Mouse (Mus musculus) CH12F3 (cell line): ENCODE data around the gene Igf2bp1.

Experiments
- in situ Hi-C: fragments of 300-500 bp; cut with MboI; formaldehyde crosslinking; loops from 2 replicates; pipeline ENCODE4 v1.14.3; 2020; ENCODE audit warnings: low sequenced_read_pairs

Gene Igf2bp1

DNA sequence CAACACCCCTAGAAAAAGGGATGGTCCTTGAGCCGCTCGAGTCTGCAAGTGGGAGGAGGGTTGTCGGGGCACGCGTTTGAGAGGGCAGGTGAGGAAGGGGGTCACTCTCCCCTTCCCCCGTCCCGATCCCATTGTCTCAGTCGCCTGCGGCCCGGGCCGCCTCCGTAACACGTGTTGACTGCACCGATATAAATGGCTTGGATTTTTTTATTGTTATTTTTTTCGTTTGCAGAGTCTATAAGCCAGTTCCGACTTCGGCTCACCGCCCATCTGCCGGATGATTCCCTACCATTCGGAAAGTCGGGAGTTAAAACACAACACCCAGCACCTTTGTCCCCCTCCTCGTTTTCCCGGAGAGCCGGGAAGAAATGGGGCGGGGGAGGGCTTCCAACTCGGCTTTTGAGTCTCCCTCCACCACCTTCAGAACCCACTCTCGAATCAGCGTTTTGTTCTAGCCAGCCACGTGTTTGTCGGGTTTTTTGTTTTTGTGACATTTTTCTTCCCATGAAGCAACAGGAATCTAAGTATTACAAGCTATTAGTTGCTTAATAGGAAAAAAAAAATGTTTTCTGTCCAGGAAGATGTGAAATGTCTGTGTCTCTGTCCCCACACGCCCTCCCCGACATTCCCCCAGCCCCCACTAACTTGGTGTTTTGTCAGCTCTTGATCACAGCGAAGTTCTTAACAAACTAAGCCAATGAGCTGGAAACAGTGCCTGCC is 1.9 kb upstream of the Igf2bp1 start:
- in situ Hi-C loops = no loop called here

DNA sequence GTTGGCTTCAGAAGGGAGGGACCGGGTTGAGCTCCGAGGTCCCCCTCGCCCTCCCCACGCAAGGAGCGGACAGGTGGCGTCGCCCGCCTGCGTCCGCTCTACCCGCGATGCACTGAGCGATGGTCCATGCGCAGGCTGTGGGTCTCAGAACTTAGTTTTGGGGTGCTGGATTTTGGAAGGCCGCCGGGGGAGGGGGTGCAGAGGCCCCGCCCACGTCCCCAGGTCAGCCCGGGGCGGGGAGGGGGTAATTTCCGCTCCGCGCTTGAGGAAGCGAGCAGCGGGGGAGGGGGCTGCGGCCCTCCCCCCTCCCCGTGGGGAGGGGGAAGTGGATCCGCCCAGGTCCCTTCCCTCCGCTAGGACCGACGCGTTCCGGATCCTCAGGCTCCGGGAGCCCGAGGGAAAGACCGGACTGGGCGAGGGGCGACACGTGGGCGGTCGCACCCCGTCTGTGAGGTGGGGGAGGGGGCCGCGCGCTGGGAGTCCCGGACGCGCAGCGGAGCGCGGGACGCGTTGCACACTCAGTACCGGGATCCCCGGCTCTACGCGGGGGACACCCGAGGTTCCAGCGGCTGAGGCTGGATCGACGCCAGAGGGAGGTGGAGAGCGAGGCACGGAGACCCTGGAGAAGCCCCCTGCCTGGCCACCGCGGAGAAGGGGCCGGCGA is 1.2 kb upstream of the Igf2bp1 start:
- in situ Hi-C loops = no loop called here

DNA sequence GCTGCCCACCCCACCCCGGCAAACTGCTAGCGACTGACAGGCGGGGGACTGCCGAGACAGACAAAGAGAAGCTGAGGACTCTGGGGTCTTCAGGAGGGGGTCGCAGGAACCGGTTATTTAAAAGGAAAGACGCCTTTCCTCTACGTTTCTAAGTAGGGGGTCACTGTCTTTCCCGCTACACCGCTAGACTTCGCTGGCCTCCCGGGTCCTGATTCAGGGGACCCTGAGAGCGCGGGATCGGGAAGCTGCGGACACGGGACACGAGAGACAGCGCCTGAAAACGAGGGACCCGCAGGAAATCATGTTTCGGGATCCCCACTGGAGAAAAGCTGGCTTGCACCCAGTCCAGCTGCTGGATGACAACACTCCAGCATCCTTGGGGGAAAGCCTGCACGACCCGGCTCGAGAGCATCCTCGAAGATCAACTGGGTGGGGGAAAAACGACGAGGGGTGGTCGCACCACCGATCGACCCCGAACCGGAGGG is 669 bp upstream of the Igf2bp1 start:
- in situ Hi-C loops = no loop called here

DNA sequence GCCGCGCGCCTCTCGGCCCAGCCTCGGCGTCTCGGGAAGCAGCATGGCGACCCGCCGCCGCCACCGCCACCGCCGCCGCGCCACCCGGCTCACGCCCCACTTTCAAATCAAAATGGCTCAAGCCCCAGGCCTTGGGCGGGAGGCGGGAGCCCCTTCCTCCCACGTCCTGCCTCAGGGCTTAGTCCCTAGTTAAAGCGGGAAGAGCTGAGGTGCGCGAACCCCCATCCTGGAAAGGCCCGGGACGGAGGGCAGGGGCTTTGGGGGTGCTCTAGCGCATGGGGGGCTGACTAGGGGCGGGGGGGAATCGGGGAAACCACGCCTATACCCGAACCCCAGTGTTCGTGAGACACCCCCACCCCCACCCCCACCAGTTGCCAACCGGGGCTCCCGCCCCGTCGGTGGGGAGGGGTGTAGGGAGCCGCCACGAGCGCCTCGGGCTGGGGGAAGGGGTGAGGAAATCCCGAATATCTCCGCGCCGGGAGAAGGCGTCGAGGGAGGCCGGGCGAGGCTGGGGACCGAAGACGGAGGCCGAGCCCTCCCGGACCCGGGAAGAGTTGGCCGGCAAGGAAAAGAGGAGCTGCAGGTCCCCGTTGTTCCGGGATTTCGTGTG is 842 bp downstream of the Igf2bp1 start:
- in situ Hi-C loops = no loop called here

DNA sequence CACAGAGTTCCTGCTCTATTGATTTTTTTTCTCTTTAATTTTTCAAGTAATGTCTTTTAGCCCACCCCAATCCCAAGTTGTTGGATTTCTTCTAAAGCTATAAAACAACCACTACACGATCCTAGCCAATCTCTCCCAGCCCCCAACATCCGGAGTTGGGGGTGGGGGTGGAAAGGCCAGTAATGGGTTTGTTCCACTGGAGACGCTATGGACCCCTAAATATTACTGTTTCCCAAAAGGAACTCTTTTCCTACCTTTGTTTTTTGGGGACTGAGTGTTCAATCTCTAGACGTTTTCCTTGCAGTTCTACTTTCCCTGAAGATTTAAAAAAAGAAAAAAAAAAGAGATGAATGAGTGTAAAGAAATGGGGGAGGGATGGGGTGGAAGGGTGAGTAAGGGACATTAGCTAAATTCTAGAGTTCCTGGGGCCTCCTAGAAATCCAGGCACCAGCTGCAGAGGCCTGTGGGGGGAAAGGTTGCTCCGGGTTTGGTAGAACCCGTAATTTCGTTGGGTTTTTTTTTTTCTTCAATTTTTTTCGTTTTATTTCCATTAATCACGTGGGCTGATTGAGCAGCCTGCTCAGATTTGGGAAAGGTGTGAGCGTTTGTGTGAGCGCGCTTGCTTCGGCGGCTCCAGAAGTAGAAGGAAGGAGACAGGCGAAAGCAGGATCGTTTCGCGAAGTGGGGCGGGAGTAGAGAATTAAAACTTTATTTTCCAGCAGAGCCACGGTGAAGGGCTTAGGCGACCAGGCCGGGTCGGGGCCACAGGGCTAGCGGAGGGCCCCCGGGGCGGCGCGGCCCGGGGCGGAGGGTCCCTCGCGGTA is 1.6 kb downstream of the Igf2bp1 start:
- in situ Hi-C loops = no loop called here

DNA sequence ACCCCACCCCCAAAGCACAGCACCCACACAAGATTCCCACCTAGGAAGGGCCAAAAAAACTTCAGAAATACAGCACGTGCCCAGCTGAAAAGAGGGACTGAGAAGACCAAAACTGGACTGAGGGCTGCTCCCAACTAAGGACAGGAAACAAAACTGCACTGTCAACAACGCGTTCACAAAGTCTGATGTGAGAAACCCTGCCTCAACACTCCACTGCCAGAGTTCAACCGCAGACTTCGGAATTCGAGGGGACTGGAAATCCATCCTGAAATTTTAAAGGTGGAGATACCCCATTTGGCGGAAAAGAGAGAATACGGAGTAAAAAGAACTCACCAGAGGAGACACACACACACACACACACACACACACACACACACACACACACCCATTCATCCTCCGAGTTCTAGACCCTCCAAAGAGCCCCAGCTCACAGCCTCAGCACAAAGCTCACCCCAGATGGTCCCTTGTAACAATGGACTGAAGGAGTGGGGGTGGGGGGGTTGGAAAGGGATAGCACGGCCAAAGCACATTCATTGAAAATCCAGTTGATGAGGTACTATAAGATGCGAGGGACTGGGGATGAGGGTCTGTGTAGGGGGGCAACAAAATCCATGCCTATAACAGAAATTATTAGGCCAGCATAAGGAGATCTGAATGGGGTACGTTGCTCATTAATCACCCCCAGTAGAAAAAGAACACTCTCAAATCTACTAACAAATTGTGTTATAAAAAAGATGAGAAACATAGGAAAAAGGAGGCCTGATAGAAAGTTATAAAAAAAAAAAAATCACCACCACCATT is 2.4 kb downstream of the Igf2bp1 start:
- in situ Hi-C loops = no loop called here

DNA sequence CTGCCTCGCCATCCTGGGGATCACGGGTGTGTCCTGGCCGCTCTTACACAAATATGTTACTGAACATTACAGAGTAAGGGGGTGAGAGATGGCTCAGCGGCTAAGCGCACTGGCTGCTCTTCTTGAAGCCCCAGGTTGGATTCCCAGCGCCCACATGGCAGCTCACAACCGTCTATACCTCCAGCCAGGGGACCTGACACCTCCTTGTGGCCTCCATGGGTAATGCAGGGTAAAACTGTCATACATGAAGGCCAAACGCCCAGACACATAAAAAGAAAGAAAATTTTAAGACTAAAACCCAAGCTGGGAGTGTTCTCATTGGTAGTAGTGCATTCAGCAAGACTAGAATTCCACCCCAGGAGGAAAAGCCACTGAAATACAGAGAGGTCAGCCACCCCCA is 11.6 kb downstream of the Igf2bp1 start:
- in situ Hi-C loops = no loop called here

DNA sequence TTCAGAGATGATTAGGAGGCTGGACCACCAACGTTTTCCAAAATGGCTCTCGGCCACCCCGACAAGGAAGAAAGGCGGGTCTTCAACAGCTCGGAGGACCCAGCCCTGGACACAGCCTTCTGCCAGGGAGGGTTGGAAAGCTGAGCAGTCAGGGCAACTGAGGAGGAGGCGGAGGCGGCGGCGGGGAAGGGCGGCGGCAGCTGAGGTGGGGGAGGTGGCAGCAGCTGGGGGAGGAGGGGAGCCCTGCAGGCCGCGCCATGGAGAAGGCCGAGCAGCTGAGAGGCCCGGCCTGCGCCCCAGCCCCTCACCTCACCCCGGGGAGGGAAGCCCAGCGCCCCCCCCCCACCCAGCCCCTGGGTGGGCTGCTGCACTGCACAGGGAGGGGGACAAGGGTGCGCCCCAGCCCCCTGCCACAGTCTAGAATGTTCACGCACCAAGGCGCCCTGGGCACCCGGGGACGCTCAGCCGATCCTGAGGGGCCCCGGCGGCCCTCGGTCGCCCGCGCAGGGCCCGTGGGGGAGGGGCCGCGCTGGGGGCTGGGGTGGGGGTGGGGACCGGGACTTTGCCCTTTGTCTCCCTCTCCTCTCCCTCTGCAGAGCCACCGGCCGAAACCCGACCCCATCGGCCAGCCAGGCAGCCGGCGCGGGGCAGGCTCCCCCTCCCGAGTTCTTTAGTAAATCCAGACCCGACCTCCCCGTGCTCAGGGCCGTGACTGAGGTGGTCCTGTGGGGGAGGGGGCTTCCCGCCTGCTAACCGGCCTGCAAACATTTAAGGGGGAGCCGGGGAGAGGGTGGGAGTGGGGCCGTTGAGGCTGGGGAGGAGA is 14.6 kb downstream of the Igf2bp1 start:
- in situ Hi-C loops = no loop called here

DNA sequence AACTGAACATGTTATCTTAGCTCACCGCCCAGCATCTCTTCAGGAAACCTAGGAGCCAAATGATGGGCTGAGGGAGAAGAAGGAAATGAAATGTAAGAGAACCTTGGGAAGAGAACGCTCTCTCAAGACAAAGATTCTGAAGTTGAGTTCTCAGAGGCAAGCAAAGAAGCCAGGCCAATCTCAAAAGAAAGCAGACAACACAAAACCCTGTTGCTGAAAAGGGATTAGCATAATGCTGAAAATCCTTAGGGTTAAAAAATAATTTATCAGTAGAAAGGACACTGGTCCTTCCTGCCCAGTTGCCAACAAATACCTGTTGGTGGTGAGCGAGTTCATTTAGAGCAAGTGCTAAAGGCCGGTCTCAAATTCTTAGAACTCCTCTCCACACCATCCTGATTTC is 15.3 kb downstream of the Igf2bp1 start:
- in situ Hi-C loops = no loop called here

DNA sequence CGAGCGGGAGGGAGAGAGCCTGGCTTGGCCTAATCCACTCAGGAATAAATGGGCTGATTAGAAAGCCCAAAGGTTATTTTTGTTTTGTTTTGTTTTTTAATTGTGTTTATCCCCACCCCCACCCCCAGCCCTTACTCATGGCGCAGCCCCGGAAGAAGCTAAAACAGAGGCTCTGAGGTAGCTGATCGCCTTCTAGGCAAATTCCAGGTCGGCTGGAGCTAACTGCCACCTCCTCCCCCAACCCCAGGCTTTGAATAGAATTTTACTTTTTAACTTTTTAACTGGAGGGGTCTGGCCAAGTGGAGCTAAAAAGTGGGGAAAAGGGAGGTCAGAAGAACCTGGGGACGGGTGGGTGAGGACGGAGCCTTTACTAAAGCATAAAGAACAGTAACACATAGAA is 15.9 kb downstream of the Igf2bp1 start:
- in situ Hi-C loops = no loop called here

DNA sequence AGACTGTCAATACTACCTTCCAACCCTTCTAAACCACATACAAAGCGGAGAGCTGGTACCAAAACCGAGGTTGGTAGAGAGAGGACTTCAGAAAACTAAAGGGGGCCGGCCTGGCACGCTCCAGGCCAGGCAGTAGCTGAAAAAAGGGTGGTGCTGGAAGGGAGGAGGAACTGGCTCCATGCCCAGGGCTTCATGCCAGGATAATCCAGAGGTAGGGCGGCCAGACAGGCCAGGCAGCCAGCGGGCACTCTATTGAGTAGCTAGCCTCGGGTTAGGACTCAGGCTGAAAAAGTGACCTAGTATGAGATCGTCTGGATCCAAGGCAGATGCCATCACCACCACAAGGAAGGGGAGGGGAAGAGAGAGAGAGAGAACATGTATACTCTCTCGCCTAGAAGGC is 17.2 kb downstream of the Igf2bp1 start:
- in situ Hi-C loops = no loop called here

DNA sequence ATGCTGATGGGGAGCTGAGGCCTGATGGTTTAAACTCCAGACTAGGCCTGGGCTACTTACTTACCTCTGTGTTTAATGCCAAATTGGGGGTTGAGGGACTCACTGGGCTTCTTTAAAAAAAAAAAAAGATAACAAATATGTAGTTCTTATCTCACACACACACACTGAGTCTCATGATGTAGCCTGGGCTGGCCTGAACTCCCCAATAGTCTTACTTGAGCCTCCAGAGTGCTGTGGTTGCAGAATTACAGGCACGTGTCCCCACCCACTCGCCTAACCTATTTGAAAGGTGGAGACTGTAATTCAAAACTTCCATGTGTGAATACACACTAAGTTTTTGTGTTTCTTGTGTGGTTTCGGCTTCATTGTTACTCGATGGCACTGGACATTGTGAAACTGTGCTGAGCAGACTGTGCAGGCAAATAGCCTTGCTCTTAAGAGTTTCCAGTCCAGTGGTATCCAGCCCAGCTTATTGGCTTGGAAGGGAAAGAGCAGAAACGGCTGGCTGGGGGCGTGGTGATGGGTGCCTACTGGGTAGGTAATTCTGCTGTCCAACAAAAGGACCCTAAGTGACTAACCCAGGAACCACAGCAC is 17.8 kb downstream of the Igf2bp1 start:
- in situ Hi-C loops = no loop called here

DNA sequence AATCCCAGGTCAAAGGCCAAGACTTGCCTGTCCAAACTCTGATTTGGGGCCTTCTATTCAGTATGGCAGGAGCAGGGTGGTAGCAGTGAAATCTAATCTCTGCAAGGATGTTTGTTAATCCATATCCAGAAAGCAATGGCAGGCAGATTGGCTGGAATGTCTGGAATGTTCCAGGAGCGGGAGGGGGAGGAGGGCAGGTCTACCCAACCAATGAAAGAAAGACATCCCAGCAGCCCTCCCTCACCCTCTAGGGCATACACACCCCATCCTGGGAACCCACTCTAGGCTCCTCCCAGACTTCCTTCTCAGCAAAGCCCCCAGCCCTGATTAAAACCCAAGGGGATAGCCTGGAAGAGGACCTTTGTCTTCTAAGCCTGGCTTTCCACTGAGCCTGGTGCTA is 23.3 kb downstream of the Igf2bp1 start:
- in situ Hi-C loops = no loop called here

DNA sequence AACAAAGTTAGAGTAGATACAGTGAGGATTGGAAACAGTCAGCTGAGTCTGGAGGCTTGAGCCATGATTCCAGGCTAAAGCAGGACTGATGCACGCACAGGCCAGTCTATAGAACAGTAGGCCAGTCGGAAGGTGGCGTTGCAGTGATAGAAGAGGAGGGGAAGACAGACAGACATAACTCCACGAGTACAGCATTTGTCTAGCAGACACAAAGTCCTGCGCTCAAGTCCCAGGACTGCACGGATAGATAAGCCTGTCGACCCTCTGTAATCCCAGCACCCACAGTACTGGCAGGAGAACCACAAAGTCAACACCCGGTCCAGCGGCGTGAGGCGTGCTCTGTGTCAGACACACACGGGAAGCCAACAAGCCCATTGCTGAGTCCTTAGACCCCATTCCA is 23.9 kb downstream of the Igf2bp1 start:
- in situ Hi-C loops = no loop called here

DNA sequence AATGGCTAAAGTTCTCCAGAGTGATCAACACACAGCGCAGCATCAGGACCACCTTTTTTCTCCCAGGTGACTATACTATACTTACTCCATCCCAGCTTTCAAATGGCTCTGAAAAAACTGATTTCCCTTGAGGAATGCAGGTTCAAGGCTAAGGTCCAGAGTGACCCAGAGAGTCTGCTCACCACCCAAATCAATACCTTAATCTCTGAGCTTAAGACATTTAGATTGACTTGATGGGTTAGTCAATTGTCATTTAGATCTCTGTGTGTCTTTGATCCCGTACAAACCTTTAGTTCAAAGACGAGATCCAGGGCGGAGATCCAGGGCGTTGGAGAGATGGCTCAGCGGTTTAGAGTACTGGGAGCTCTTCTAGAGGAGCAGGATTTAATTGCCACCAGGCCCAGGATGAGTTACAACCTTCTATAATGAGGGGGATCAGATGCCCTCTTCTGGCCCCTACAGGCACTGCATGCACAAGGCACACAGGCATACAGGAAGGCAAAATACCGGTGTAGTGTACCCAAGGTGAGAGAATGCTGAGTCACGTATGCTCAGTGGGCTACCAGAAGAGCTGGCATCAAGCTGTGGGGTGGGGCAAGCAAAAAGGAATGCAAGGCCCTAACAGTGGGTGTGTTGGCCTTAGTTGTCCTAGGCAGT is 24.9 kb downstream of the Igf2bp1 start:
- in situ Hi-C loops = no loop called here

DNA sequence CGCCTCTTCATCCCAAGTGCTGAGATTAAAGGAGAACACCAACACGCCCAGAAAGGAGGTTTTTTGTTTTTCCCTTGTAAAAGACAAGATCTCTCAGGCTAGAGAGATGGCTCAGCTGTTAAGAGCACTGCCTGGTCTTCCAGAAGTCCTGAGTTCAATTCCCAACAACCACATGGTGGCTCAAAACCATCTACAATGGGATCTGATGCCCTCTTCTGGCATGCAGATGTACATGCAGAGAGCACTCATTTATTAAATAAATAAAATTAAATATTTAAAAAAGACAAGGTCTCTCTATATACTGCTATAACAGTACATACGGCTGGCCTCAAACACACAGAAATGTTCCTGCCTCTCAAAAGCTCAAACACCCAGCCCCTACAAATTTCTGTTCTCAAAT is 27.3 kb downstream of the Igf2bp1 start:
- in situ Hi-C loops = no loop called here

DNA sequence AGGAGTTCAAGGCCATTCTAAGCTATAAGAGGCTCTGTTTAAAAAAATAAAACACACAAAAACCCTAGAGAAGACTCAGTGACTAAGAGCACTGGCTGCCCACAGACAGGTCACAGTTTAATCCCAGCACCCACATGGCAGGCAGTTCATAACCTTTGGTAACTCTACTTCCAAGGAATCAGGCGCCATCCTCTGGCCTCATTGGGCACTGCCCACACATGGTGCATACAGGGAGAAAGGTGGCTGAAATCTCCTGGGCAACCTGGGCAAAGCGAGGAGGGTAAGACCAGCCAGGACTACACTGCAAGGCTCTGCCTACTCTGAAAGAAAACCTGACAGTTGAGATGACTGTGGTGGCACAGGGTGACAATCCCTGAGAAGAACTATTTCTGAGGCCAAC is 29.4 kb downstream of the Igf2bp1 start:
- in situ Hi-C loops = no loop called here

DNA sequence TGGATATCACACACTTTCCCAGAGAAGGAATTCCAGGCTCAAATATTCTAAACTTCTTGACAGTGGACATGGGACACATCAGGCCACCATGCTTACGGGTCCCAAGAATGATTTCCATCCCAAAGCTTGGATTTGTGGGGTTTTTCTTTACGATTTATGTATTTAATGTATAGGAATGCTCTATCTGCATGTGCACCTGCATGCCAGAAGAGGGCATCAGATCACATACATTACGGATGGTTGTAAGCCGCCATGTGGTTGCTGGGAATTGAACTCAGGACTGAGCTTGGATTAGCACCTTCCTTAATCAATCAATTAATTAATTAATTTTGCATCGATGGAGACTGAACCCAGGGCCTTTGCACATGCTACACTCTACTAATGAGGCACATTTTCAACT is 30.0 kb downstream of the Igf2bp1 start:
- in situ Hi-C loops = no loop called here

DNA sequence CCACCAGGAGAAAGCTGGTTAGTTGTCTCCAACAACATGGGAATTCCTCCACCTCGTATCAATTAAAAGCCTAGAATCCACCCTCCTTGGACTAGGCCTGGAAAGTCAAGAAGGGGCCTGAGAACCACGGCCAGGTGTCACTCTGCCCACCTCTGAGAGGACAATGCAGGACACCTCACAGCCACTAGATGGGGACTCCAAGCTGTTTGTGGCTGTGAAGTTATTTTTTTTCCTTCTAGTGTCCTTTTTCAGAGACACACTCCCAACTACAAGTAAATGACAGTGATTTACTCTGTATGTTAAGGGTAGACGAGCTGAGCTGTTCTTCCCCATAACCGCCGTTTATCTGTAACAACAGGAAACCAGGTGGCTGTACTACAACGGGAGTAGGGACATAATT is 32.6 kb downstream of the Igf2bp1 start:
- in situ Hi-C loops = no loop called here
